Mouse (Mus musculus) CH12F3 (cell line): Measurements from ENCODE around the gene Gadl1.

Source experiments
- in situ Hi-C: fragments of 300-500 bp; cut with MboI; formaldehyde crosslinking; loops from 2 replicates; pipeline ENCODE4 v1.14.3; 2020; ENCODE audit warnings: low sequenced_read_pairs

Gadl1 gene

DNA sequence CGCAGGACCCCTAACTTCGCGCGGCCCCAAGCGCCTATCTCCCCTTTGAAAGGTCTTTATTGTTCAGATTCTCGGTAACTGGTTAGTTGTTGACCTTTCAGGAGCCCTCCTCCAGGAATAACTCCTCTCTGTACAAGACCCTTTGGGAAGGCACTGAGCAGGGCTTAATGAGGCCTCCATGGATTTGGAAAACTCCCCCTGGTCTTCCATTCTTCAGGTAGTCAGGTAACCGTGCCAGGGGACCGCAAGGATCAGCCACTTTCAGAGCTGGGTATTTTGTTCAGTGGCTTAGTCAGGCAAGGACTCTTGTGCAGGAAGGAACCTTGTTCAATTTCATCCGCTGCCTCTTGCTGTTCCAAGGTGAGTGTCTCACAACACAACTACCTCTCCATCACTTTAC is at the start of gene Gadl1:
TSS of gene Gadl1 (plus strand) at position 301 of the 400 bp plus-strand sequence.
- in situ Hi-C loops: no loop called here

DNA sequence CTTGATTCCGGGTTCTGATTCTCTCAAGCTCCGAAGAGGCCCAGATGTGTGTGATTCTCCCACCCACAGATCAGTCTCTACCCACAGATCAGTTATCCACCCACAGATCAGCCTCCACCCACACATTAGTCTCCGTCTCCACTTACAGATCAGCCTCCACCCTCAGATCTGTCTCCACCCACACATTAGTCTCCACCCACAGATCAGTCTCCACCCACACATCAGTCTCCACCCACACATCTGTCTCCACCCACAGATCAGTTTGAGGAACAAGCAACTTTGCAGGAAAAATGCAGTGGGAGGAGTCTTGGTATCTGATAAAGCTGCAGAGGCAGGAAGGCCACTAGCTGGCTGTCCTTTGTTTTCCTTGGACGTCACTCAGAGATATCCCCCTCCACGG is 46.5 kb upstream of the Gadl1 start:
- in situ Hi-C loops: no loop called here

DNA sequence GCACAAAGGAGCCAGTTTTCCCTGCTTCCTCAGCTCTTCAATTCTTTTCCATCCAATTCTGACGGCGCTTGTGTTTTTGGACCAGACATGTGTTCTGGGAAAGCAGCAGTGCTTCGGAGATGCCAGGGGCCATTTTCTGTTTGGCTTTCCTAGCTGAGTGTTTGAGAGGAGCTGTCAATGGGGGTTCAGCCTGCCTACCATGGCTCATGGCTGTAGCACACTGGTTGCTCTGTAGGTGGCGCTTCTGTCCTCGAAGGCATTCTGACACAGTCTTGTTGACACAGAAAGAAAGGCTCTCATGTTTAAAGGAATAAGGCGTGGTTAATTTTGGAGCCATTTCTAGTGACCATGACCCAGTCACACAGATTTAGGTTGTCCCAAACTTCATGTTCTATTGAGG is 45.9 kb upstream of the Gadl1 start:
- in situ Hi-C loops: no loop called here

DNA sequence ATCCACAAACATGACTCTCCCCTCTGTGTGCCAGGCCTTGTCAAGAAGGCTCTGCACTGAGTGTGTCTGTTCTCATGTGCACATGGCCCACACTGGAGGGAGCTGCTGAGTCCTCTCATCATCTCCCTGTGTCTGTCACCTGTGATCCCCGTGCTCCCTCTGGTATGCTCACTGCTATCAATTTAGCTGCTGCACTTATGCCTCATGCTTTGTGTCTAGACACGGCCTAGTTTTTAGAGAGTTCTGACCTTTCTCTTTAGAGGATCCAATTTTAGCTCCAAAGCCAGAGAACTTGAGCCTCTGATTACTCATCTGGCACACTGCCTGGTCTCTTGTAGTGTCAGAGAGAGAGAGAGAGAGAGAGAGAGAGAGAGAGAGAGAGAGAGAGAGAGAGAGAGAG is 42.0 kb upstream of the Gadl1 start:
- in situ Hi-C loops: no loop called here

DNA sequence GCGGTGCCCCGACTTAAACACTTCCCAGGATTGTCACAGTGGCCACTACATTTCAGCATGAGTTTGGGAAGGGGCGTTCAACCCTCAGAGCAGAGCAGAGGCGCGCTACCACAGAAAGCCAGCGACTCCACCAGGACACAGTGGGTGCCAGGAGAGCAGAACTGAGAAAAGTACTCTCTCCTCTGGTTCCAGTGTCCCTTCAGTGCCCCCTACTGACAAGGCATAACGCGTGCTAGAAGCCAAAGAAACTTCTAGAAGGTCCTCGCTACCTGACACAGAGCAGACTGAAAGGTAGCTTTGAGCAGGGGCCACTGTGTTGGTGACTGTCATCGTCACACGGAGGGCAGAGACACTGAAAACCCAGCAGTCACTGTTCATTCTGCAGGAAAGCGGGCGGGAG is 39.1 kb upstream of the Gadl1 start:
- in situ Hi-C loops: no loop called here

DNA sequence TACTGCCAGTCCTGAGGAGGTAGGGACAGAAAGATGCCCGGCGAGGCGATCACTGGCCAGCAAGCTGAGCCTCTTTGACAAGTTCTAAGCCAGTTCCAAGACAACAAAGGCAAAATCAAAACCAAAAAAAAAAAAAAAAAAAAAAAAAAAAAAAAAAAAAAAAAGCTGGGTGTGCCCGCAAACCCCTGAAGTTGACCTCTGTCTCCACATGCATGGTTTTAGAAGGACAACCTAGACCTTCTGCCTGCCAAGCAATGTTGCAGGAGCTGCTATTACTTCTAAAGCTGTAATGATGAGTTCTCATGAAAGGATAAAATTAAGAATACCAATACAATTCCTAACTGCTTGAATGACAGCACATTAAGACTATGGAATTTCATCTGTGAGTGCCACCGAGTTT is 38.6 kb upstream of the Gadl1 start:
- in situ Hi-C loops: no loop called here

DNA sequence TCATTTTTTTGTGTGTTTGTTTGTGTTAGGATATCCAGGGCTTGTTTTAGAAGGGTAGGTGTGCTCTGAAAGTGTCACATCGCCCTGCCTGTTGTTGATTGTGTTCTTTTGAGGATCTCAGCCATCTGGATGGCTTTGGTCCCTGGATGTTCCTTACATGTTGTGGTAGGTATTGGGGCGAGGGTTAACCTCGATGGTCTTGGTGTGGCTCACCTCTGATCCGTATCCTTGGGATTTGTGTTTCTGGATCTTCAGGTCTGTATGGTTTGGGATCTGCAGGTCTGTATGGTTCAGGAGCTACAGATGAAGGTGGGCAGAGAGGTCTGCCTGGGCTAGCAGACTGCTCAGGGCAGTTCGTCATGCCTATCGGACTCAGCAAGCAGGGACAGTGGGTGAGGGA is 28.8 kb upstream of the Gadl1 start:
- in situ Hi-C loops: no loop called here

DNA sequence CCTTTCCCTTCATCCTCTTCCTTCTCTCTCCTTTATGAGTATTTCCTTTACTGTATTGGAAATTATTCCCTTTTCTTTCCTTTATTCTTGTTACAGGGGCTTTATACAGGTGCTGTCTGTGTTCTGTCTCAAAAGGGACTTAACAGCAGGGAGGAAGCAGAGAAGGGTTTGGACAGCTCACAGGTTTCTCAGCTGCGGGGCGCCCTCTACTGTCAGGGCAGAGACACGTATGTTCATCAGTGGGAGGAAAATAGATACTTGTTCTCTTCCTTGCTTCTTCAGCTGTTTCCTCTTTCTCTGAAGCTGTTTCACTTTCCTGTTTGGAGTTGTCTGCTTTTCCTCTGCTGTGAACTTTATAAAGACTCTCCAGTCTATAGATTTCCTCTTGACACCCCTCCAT is 28.1 kb upstream of the Gadl1 start:
- in situ Hi-C loops: no loop called here

DNA sequence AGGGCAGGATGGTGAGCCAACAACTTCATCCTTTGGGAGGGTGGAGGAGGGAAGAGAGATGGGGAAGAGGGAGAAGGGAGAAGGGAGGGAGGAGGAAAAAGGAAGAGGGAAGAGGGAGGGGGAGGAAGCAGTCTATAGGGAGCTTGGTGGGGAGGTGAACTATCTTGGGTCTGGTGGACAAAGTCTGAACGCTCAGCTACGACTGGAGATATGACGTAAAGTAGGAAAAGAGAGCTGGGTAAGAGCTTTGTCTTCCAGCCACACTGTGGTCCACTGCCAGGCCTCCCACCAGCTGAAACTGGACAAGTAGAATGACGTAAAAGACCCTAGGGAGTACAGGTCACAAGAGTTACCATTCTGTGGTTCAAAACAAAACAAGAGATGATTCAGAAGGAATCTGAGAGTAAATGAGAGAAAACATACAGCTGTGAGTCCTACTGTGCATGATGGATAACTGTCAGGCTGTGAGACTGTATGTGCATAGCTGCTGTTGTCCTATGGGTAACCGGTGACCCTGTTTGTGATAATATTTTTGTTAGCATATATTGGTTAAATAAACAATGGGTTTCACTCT is 26.5 kb upstream of the Gadl1 start:
- in situ Hi-C loops: no loop called here

DNA sequence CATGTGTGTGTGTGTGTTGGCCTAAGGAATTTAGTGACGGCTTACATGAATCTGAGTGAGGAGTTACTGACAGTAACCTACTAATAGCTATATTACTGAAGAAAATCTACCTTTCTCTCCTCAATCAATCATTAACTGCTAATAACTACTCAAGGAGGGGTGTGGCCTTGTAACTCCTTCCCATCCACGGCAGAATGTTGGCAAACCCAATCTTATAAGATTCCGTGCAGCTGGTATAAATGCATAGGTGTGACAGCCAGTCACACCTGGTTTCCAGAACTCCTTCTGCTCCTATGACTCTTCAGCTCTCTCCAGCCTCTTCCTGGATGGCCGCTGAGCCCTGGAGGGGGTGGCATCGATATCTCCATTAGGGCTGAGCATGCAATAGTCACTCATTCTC is 25.8 kb upstream of the Gadl1 start:
- in situ Hi-C loops: no loop called here

DNA sequence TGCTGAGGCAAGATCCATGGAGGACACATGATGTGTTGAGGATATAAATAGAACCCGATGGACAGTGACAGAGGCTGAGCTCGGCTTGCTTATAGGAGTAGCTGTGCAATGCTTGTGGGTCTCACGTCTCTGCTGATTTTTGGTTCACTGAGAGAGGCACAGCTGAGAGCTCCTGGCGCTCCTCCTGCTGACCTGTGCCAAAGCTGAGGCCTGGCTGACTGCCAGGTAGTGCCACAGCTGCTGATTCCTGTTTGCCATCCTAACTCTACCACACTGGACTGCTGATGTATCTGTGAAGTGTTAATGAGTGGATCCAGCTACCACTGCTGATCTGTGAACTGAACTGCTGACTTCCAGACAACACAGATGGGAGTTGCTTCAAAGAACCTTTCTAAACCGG is 21.7 kb upstream of the Gadl1 start:
- in situ Hi-C loops: no loop called here

DNA sequence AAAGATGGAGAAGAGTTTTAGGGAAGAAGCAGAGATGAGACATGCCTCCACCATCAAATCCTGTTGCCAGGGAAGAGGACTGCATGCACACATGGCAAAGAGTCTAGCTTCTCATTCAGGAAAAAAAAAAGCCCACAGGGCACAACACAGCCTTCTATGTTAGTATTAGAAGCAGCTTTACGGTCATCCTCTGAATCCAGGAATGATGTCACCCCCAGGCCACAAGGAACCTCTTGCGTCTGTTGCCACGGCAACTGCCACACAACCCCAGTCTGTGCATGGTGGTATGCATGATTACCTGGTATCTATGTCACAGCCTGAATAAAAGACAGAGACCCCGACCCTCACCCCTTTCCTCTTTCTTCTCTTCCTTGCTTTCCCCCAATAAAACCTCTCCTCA is 16.1 kb upstream of the Gadl1 start:
- in situ Hi-C loops: no loop called here

DNA sequence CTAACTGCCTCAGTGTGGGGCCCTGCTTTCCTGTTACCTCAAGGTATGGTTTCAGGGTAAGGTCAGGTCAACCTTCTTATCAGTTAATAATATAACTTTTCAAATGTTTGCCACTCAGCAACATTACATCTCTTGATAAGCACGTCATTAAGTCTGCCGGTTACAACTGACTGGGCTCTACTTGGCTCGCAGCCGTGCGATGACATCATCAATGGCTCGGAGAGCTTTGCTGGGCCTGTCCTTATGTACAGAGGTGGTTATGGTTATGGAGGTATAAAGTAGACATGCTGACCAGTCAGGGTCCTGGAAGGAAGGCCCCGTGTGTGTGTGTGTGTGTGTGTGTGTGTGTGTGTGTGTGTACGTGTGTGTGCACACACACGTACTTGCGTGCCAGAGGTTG is 15.3 kb upstream of the Gadl1 start:
- in situ Hi-C loops: no loop called here

DNA sequence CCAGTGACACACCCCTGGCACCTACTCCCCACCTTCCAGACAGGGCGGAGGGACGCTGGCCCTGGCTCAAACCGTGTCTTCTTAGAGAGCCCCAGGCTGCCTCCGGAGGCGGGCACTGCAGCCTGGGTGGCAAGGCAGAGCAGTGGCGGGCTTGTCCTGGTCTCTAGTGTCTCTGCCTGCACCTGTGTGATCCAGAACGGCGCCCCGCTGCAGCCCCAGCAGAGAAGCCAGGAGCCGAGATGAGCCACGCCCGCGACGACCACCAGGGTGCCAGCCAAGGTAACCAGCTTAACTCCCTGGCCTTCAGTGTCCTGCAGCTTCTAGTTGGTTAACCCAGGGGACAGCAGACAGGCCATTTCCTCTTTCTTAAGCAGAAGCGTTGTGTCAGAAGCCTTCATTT is 930 bp upstream of the Gadl1 start:
- in situ Hi-C loops: no loop called here

DNA sequence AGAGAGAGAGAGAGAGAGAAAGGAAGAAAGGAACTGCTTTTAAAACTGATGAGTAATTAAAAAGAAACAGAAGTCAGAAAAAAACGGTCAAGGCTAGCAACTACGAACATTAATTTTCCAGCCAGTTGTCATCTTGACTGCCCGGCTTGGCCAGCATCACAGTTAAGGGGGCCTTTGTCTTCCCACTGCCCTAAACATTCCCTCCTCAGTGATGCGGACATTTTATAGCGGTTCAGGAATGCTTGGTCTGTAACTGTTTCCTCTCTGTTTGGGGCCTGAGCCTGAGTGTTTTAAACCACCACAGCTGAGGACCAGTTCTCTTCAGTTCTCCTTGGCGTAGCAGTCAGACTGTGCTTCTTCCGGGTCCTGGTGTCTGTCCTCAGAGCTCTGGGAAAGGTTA is 4.8 kb downstream of the Gadl1 start:
- in situ Hi-C loops: no loop called here

DNA sequence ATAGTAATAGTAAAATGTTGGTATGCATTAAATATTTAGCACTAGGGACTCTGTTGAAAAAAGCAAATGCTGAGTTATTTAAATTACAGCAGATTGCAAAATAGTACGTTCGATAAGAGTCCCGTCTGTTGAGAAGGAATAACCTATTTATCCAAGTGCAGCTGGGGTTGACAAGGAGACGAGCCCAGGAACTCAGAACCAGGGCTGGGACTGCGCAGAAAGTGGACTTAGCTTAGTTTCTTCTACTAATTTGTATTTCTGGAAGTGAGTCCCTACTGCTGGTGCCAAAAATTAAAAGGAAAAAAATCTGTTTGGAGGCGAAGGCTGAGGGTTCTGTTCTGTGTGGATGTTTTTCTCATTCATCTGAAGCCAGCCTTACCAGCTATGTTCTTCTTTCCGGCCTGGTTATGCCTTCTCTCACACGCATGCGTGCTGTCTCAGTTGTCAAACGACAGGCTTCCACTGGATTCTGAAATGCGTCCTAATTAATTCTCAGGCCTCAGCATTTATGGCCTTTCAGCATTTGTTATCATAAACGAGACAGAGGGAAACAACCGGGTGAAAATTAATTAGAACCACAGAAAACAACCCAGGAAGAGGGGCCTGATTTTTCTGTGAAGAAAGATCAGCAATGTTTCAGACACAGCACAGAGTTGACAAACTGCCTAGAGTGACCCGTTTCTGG is 6.5 kb downstream of the Gadl1 start:
- in situ Hi-C loops: no loop called here

DNA sequence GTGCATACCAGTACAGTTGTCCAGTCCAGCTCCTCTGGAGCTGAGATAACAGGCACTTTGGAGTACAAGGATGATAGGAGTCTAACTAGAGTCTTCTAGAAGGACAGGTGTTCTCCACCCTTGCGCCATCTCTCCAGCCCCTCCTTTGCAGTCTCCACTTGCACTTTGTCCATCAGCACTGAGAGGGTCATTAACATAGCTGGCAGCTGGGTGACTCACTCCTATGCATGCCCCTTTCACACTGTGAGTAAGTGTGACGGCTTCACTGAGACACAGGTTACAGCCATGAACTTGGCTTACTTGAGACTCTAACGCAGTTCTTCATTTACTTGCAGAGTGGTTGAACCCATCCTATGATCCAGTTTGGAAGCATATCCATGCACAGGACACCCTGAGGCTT is 10.5 kb downstream of the Gadl1 start:
- in situ Hi-C loops: no loop called here

DNA sequence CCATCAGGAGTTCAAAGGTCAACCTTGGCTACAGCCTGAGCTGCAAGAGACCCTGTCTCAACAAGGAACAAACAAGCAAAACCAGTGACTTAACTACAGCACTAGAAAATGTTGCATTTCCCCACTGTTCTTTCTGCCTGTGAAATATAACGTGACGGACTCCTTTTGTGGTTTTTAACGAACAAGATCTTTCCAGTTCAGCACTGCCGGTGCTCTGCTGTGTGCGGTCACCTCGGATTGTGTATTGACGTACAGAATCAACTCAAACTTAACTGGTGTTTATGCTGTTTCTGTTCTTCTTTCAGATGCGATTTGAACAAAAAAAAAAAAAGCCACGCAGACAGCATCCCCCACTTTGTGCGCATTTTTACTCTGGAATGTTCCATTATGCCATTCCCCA is 13.4 kb downstream of the Gadl1 start:
- in situ Hi-C loops: no loop called here

DNA sequence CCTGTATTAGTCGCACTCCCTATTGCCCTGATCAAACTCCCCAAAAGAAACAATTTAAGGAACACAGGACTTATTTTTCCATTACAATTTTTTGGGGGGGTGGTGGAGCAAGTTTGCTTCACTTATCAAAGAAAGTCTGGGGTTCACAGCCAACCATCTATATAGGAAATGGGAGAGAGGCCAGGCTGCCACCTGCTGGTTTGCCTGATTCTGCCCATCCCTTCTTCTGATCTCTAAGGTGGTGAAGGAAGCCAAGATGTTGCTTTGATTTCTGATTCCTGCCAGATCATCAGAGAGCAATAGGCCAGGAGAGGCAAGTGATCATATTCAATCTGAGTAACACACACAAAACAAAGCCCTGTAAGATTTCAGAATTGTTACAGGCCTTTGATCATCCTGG is 14.8 kb downstream of the Gadl1 start:
- in situ Hi-C loops: no loop called here

DNA sequence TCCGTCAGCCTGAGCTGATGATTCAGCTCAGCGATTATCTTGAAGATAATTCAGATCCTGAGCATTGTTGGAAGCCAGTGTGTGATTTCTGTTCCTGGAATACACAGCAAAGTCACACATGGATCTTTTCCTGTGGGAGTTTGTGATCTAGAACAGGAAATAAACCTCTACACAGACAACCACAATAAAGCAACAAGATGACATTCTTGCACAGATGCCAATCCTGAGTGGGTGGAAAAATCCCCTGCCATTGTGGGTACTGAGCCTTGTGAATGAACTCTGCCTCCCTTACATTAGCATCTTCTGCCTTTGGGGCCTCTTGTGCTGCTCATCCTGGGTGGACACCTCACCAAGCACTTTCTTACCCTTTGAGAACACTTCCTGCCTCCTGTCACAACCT is 22.5 kb downstream of the Gadl1 start:
- in situ Hi-C loops: no loop called here

DNA sequence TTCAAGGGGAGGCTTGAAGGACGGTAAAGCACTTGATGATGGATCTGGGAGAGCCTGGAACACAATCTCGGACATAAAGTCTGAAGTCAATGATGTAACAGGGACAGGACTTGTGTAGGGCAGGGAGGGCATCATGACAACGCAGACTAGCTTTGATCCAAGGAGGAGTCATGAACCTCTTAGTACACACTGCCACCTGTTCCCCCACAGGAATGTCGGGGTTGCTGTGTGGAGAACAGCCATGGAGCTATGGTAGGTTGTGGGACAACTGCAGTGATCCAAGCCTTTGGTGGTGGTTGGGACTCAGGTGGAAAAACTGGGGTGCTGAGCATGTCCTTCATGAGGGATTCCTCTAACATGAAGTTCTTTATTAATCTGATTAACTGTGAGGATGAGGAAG is 23.5 kb downstream of the Gadl1 start:
- in situ Hi-C loops: no loop called here

DNA sequence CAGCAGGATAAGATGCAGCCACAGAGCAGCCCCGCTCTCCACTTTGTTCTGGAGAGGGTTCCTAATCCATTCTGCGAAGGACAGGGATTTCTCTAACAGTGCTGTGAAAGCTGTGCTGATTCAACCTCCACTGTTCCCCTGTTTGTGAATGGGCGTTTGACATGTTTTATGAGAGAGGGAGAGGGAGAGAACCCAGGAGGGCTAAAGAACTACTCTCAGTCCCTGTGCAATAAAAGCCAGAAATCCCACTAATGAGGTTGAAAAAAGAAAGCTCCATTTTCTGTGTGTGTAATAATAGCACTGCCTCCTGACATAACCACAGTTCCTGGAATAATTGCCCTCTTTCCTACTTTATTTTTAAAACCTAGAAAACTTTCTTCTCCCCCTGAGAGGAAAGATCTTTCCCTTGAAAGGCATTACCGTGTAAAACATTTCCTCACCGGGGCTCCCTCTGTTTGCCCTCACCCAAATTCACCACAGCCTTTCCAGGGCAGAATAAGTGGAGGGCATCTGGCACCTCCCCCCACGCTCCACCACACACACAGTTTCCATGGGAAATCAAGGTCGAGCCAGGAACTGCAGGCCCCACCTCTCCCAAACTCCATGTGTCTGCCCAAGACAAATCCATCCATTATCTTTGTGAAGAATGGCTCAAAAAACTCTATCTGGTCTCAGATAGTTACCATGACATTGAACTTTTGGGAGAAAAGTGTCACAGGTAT is 24.1 kb downstream of the Gadl1 start:
- in situ Hi-C loops: no loop called here

DNA sequence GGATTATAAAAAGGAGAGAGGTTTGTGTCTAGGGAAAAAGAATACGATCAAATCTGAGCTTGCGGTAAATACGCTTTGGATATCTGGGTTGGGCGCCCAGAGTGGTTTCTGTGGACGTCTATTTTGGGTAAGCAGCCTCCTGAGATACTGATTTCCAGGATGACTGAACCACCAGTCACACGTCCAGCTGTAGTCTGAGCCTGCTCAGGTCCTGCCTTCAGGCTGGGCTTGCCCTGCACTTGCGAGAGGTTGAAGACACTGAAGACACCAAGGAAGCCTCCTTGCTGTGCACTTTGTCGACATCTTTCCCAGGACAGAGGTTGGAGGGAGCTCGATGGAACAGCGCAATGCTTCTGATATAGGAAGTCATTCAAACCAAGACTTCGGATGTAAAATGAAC is 25.0 kb downstream of the Gadl1 start:
- in situ Hi-C loops: no loop called here
